Mouse (Mus musculus) erythroblast, embryonic 14.5 days (primary cell): ENCODE measurements around the gene Prox2. TPM values are rescaled to one million over a fixed set of nuclear protein-coding genes. Genes with fewer than 3 reads are reported as not detected.

ENCODE experiments used
- H3K27me3 ChIP-seq: 2 replicates; pipeline ENCODE4 v1.6.1; 2012; ENCODE audit warnings: inconsistent platforms; ENCODE audit not compliant: control insufficient read depth
- H3K36me3 ChIP-seq: 2 replicates; pipeline ENCODE4 v1.6.1; 2012; ENCODE audit warnings: mild to moderate bottlenecking, inconsistent platforms; ENCODE audit not compliant: control insufficient read depth
- H3K4me1 ChIP-seq: 2 replicates; pipeline ENCODE4 v1.6.1; 2012; ENCODE audit warnings: inconsistent platforms; ENCODE audit not compliant: control insufficient read depth
- H3K4me3 ChIP-seq: replicated peaks from 2 replicates; pipeline ENCODE3; 2012; ENCODE audit warnings: moderate library complexity, mild to moderate bottlenecking, inconsistent platforms
- H3K9me3 ChIP-seq: 2 replicates; pipeline ENCODE4 v1.6.1; 2012; ENCODE audit warnings: low read length, inconsistent platforms, mixed read lengths; ENCODE audit not compliant: control insufficient read depth
- GATA1 ChIP-seq: IDR thresholded peaks from 2 replicates; pipeline ENCODE4 v1.6.1; 2012; ENCODE audit warnings: low read length, inconsistent platforms, mixed read lengths
- TAL1 ChIP-seq: IDR thresholded peaks from 3 replicates; pipeline ENCODE4 v1.6.1; 2012; ENCODE audit warnings: low read length, inconsistent platforms, mixed read lengths
- polyA plus RNA-seq: library from polyadenylated mRNA; stranded (reverse); fragments of >175 nt; gene quantifications from 2 replicates; pipeline ENCODE4 v1.2.3, GENCODE M21; 2012

The Prox2 gene
- polyA plus RNA-seq, 1 experiment = 0.34 TPM

GRCm38 (mm10) chr12:85087845-85088244 is 22.7 kb downstream of the Prox2 start:
- no peaks in the 10 kb centered on the region for H3K27me3 ChIP-seq
- H3K4me3 ChIP-seq = no peak overlapping the region
- H3K9me3 ChIP-seq = peaks cover 5% of the 10 kb centered on the region
- H3K4me1 ChIP-seq = peaks cover 26% of the 10 kb centered on the region
- peaks cover 27% of the 10 kb centered on the region for H3K36me3 ChIP-seq
- TF ChIP-seq TAL1 = no peak
- TF ChIP-seq GATA1 = no peak

GRCm38 (mm10) chr12:85084941-85085340 is 25.6 kb downstream of the Prox2 start:
- Histone ChIP-seq H3K4me3 (no peak overlapping the region), H3K9me3 (peaks cover 5% of the 10 kb centered on the region), H3K27me3 (no peaks in the 10 kb centered on the region), H3K36me3 (peaks cover 27% of the 10 kb centered on the region), H3K4me1 (peaks cover 6% of the 10 kb centered on the region)
- TF ChIP-seq GATA1 (no peak), TAL1 (no peak)

GRCm38 (mm10) chr12:85084257-85084656 is 26.3 kb downstream of the Prox2 start:
- Histone ChIP-seq H3K4me1 (peaks cover 3% of the 10 kb centered on the region), H3K27me3 (no peaks in the 10 kb centered on the region), H3K4me3 (no peak overlapping the region), H3K9me3 (peaks cover 3% of the 10 kb centered on the region), H3K36me3 (peaks cover 20% of the 10 kb centered on the region)
- TF ChIP-seq GATA1 = no peak
- TF ChIP-seq TAL1 = no peak

- H3K36me3 ChIP-seq = peaks cover 25% of the 10 kb centered on the region
- no peaks in the 10 kb centered on the region for H3K4me1 ChIP-seq
- H3K27me3 ChIP-seq = no peaks in the 10 kb centered on the region
- H3K9me3 ChIP-seq = no peaks in the 10 kb centered on the region
- H3K4me3 ChIP-seq = no peak overlapping the region
- TF ChIP-seq GATA1 = no peak
- TF ChIP-seq TAL1 = no peak
These were observed 33.5 kb downstream of the Prox2 start for GRCm38 (mm10) chr12:85077100-85077499.

- Histone ChIP-seq H3K36me3 (peaks cover 48% of the 10 kb centered on the region), H3K4me3 (no peak overlapping the region), H3K9me3 (no peaks in the 10 kb centered on the region), H3K4me1 (no peaks in the 10 kb centered on the region), H3K27me3 (no peaks in the 10 kb centered on the region)
- TF ChIP-seq GATA1 (no peak), TAL1 (no peak)
These were observed 39.5 kb downstream of the Prox2 start for GRCm38 (mm10) chr12:85071043-85071442.

GRCm38 (mm10) chr12:85051218-85051617 is 59.3 kb downstream of the Prox2 start:
- no peaks in the 10 kb centered on the region for H3K9me3 ChIP-seq
- TF ChIP-seq TAL1 (no peak), GATA1 (no peak)
- H3K4me1 ChIP-seq = no peaks in the 10 kb centered on the region
- no peak overlapping the region for H3K4me3 ChIP-seq
- peaks cover 76% of the 10 kb centered on the region for H3K36me3 ChIP-seq
- H3K27me3 ChIP-seq = no peaks in the 10 kb centered on the region

Other genes starting within 250 kb of the Prox2 start
- 0.23 TPM in 2 replicates for gene Ltbp2, start 234.2 kb downstream of the Prox2 start, polyA plus RNA-seq
- gene Fcf1, start 139.9 kb downstream of the Prox2 start, polyA plus RNA-seq = 3.1 and 3.2 TPM in 2 replicates
- 0.78 and 0.79 TPM in 2 replicates for gene Arel1, start 139.9 kb downstream of the Prox2 start, polyA plus RNA-seq
- 1.1 TPM in 2 replicates for gene Ylpm1, start 114.4 kb downstream of the Prox2 start, polyA plus RNA-seq
- gene Dlst, start 74 bp upstream of the Prox2 start, polyA plus RNA-seq = 41.0 and 55.1 TPM in 2 replicates
- gene Rps6kl1, start 40.5 kb upstream of the Prox2 start, polyA plus RNA-seq = 0.03 and 0.06 TPM in 2 replicates
- gene Pgf, start 67.0 kb upstream of the Prox2 start, polyA plus RNA-seq = not detected in 2 replicates
- 18.6 and 27.3 TPM in 2 replicates for gene Eif2b2, start 108.7 kb upstream of the Prox2 start, polyA plus RNA-seq
- 0.04 and 0.09 TPM in 2 replicates for gene Mlh3, start 159.8 kb upstream of the Prox2 start, polyA plus RNA-seq
- gene Acyp1, start 177.7 kb upstream of the Prox2 start, polyA plus RNA-seq = 7.4 and 10.0 TPM in 2 replicates
- gene Zc2hc1c, start 177.8 kb upstream of the Prox2 start, polyA plus RNA-seq = 0.01 TPM in 1 of 2 replicates, not detected in the other
- 0.12 and 0.15 TPM in 2 replicates for gene Nek9, start 228.6 kb upstream of the Prox2 start, polyA plus RNA-seq